Mouse (Mus musculus) hindbrain, embryonic 11.5 days (tissue): ENCODE results near the gene Gm49416. TPM values are rescaled to one million over a fixed set of nuclear protein-coding genes. Genes with fewer than 3 reads are reported as not detected.

Experiments
- ATAC-seq: fragments of 200-750 bp; cut with Nextera tagmentation; 2 replicates; pipeline ENCODE4 v1.8.0; 2017; ENCODE audit warnings: mild to moderate bottlenecking, moderate TSS enrichment, moderate library complexity; ENCODE audit not compliant: low FRiP score
- DNase-seq: peaks from one replicate; pipeline ENCODE4 v3.0.0-alpha.2; 2015; ENCODE audit warnings: low spot score
- H3K27ac ChIP-seq: fragments of 300-500 bp; sonication (generic); 2 replicates; pipeline ENCODE4 v1.5.1; 2014; ENCODE audit warnings: mild to moderate bottlenecking, low read depth, low read length
- H3K27me3 ChIP-seq: fragments of 300-500 bp; sonication (generic); 2 replicates; pipeline ENCODE4 v1.6.1; 2014; ENCODE audit warnings: mild to moderate bottlenecking, low read length, moderate library complexity, mixed read lengths; ENCODE audit not compliant: control insufficient read depth, insufficient read depth
- H3K36me3 ChIP-seq: fragments of 300-500 bp; sonication (generic); 2 replicates; pipeline ENCODE4 v1.6.1; 2014; ENCODE audit warnings: mild to moderate bottlenecking, low read length, moderate library complexity, mixed read lengths; ENCODE audit not compliant: control insufficient read depth, insufficient read depth
- H3K4me1 ChIP-seq: fragments of 300-500 bp; sonication (generic); replicated peaks from 2 replicates; pipeline ENCODE4 v1.6.1; 2014; ENCODE audit warnings: low read length, mixed read lengths; ENCODE audit not compliant: control insufficient read depth, insufficient read depth
- H3K4me2 ChIP-seq: fragments of 300-500 bp; sonication (generic); replicated peaks from 2 replicates; pipeline ENCODE4 v1.6.1; 2014; ENCODE audit warnings: mild to moderate bottlenecking, low read depth, low read length
- H3K4me3 ChIP-seq: fragments of 300-500 bp; sonication (generic); 2 replicates; pipeline ENCODE4 v1.5.1; 2014; ENCODE audit warnings: low read depth, low read length
- H3K9ac ChIP-seq: fragments of 300-500 bp; sonication (generic); 2 replicates; pipeline ENCODE4 v1.6.1; 2014; ENCODE audit warnings: low read depth, low read length
- H3K9me3 ChIP-seq: fragments of 300-500 bp; sonication (generic); 2 replicates; pipeline ENCODE4 v1.6.1; 2016; ENCODE audit warnings: low read length; ENCODE audit not compliant: control insufficient read depth
- WGBS: fragments of 180-500 bp; shearing (Covaris S2); extraction: QIAGEN DNeasy Blood & Tissue Kit; methylation state at CpG from one replicate; pipeline ENCODE4 v1.1.7; 2014; 5-methylcytosine and 5-hydroxymethylcytosine counted together
- polyA plus RNA-seq: library from polyadenylated mRNA; unstranded; fragments of >200 nt; fragmentation: Nextera tagmentation; extraction: Ambion mirVana; gene quantifications from 2 replicates; pipeline ENCODE4 v1.2.1, GENCODE M21; 2014

The Gm49416 gene
- polyA plus RNA-seq, 1 experiment from 2014 or later, result not detected

- Histone ChIP-seq H3K36me3 (no peaks in the 10 kb centered on the region), H3K27ac (peak within 1 kb of the TSS; percentile 24), H3K4me2 (peak within 1 kb of the TSS; percentile 89), H3K9me3 (no peaks in the 10 kb centered on the region), H3K9ac (peak within 1 kb of the TSS; percentile 90), H3K4me1 (peaks cover 3% of the 10 kb centered on the region), H3K4me3 (peak within 1 kb of the TSS; percentile 55), H3K27me3 (no peaks in the 10 kb centered on the region)
- 2% methylated on average over 59 of the region's 59 CpGs for WGBS
- DNase-seq (peak; percentile 95), ATAC-seq (peak; percentile 99)
Observed at GRCm38 (mm10) chr19:8871267-8872186, 17.2 kb upstream of the Gm49416 start, which contains the start of gene Ubxn1. Ubxn1 (plus strand) TSS chr19:8871496.

GRCm38 (mm10) chr19:8872266-8872840, 16.4 kb upstream of the Gm49416 start:
- no peaks in the 10 kb centered on the region for H3K9me3 ChIP-seq
- H3K27me3 ChIP-seq, result no peaks in the 10 kb centered on the region
- ATAC-seq (no peak), DNase-seq (no peak)
- WGBS, result 77% methylated on average over 10 of the region's 10 CpGs
- no peak overlapping the region for H3K27ac ChIP-seq
- peaks cover 3% of the 10 kb centered on the region for H3K4me1 ChIP-seq
- H3K4me2 ChIP-seq, result peak overlapping the region; percentile 89
- peak overlapping the region; percentile 90 for H3K9ac ChIP-seq
- peak overlapping the region; percentile 55 for H3K4me3 ChIP-seq
- no peaks in the 10 kb centered on the region for H3K36me3 ChIP-seq

- DNase-seq (no peak), ATAC-seq (no peak)
- 95% methylated on average over 7 of the region's 7 CpGs for WGBS
- no peaks in the 10 kb centered on the region for H3K27me3 ChIP-seq
- no peaks in the 10 kb centered on the region for H3K9me3 ChIP-seq
- H3K4me1 ChIP-seq, result peaks cover 3% of the 10 kb centered on the region
- H3K4me3 ChIP-seq, result no peak overlapping the region
- H3K36me3 ChIP-seq, result no peaks in the 10 kb centered on the region
- no peak overlapping the region for H3K27ac ChIP-seq
- no peak overlapping the region for H3K4me2 ChIP-seq
- H3K9ac ChIP-seq, result no peak overlapping the region
Observed at GRCm38 (mm10) chr19:8875031-8875430, 13.7 kb upstream of the Gm49416 start.

- peak; percentile 97 for ATAC-seq
- Histone ChIP-seq H3K4me3 (peak within 1 kb of the TSS; percentile 82), H3K9me3 (no peaks in the 10 kb centered on the region), H3K4me1 (no peaks in the 10 kb centered on the region), H3K9ac (peak within 1 kb of the TSS; percentile 91), H3K4me2 (peak within 1 kb of the TSS; percentile 83), H3K27ac (peak within 1 kb of the TSS; percentile 80), H3K36me3 (no peaks in the 10 kb centered on the region), H3K27me3 (no peaks in the 10 kb centered on the region)
- peak; percentile 88 for DNase-seq
- under 1% methylated on average over 42 of the region's 42 CpGs for WGBS
Observed at GRCm38 (mm10) chr19:8880311-8881033, 8.3 kb upstream of the Gm49416 start, which contains the start of gene Uqcc3. Uqcc3 (minus strand) TSS chr19:8880923.

- peak; percentile 14; the same call in 1 of the 2 replicates for ATAC-seq
- 23% methylated on average over 3 of the region's 3 CpGs for WGBS
- H3K27me3 ChIP-seq, result no peaks in the 10 kb centered on the region
- no peak overlapping the region for H3K27ac ChIP-seq
- 0 out of 2 replicates have a peak overlapping the region, but pooled peaks have one; percentile 91 for H3K9ac ChIP-seq
- no peak for DNase-seq
- H3K4me2 ChIP-seq, result peak overlapping the region; percentile 83
- H3K4me1 ChIP-seq, result no peaks in the 10 kb centered on the region
- no peaks in the 10 kb centered on the region for H3K9me3 ChIP-seq
- H3K4me3 ChIP-seq, result peak overlapping the region; percentile 82
- no peaks in the 10 kb centered on the region for H3K36me3 ChIP-seq
Observed at GRCm38 (mm10) chr19:8881034-8881392, 7.7 kb upstream of the Gm49416 start.

- DNase-seq (no peak), ATAC-seq (no peak)
- Histone ChIP-seq H3K4me3 (no peak within 1 kb of the TSS), H3K9me3 (no peaks in the 10 kb centered on the region), H3K9ac (no peak within 1 kb of the TSS), H3K4me2 (no peak within 1 kb of the TSS), H3K36me3 (no peaks in the 10 kb centered on the region), H3K4me1 (peaks cover 3% of the 10 kb centered on the region), H3K27ac (no peak within 1 kb of the TSS), H3K27me3 (no peaks in the 10 kb centered on the region)
- 89% methylated on average over 3 of the region's 3 CpGs for WGBS
Observed at GRCm38 (mm10) chr19:8883616-8884015, 5.1 kb upstream of the Gm49416 start, which contains the start of the genes Lbhd1 and Gm49403. Lbhd1 (plus strand) TSS chr19:8883732. Gm49403 (plus strand) TSS chr19:8883930.

- ATAC-seq (no peak), DNase-seq (no peak)
- Histone ChIP-seq H3K4me3 (no peak overlapping the region), H3K4me2 (peak overlapping the region; percentile 47; the same call in 1 of the 2 replicates), H3K27me3 (no peaks in the 10 kb centered on the region), H3K36me3 (no peaks in the 10 kb centered on the region), H3K9ac (peak overlapping the region; percentile 83; the same call in 1 of the 2 replicates), H3K9me3 (no peaks in the 10 kb centered on the region), H3K4me1 (peaks cover 3% of the 10 kb centered on the region), H3K27ac (no peak overlapping the region)
- 48% methylated on average over 1 of the region's 1 CpGs for WGBS
Observed at GRCm38 (mm10) chr19:8886916-8887584, 1.7 kb upstream of the Gm49416 start.
